Mouse (Mus musculus) liver, adult 2 months (tissue): ENCODE measurements around the gene Ets1.

Experiments
- CTCF ChIP-seq: fragments of 200-500 bp; IDR thresholded peaks from 2 replicates; pipeline ENCODE4 v1.5.1; 2011; ENCODE audit warnings: low read depth, low read length, control low read depth
- POLR2A ChIP-seq: fragments of 200-500 bp; IDR thresholded peaks from 2 replicates; pipeline ENCODE4 v1.6.1; 2011; ENCODE audit warnings: low read length, control low read depth; ENCODE audit not compliant: insufficient read depth; ENCODE audit errors: extremely low read depth

DNA sequence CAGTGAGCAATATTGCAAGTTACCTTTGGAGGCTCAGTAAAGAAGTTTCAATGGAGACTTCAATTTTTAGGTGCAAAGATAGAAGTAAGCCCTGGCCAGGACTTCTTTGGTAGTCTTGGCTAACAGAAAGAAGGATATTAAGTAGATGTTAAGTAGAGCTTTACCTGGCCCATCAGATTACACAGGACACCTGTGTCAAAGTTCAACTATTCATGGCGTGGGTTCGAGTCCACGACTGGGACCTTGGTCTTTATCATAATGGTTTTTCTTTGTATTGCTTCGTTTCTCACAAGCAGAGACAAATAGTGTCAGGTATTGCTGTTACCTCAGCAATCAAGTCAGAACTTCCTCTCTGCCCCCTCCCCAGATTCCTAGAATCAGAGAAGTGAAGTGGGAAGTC, 62.7 kb downstream of the Ets1 start:
- no peak for TF ChIP-seq CTCF
- TF ChIP-seq POLR2A, result no peak
